Mouse (Mus musculus) kidney, adult 2 months (tissue): Measurements from ENCODE around the gene Spp2. TPM values are rescaled to one million over a fixed set of nuclear protein-coding genes. Genes with fewer than 3 reads are reported as not detected.
A peak's percentile ranks its signal among the peaks of the same experiment; 100 is the strongest.

Experiments
- DNase-seq: peaks from one replicate; pipeline ENCODE4 v3.0.0; 2021
- H3K27ac ChIP-seq: fragments of 200-500 bp; 2 replicates; pipeline ENCODE4 v1.5.1; 2012; ENCODE audit warnings: low read depth, low read length, control low read depth, inconsistent platforms; ENCODE audit not compliant: insufficient read depth
- H3K27me3 ChIP-seq: fragments of 200-500 bp; replicated peaks from 2 replicates; pipeline ENCODE4 v1.6.1; 2012; ENCODE audit warnings: mild to moderate bottlenecking, moderate library complexity, low read length, inconsistent platforms; ENCODE audit not compliant: control insufficient read depth, insufficient read depth
- H3K36me3 ChIP-seq: fragments of 200-500 bp; 2 replicates; pipeline ENCODE4 v1.6.1; 2012; ENCODE audit warnings: mild to moderate bottlenecking, moderate library complexity, low read length, inconsistent platforms; ENCODE audit not compliant: control insufficient read depth, insufficient read depth
- H3K4me1 ChIP-seq: fragments of 200-500 bp; 2 replicates; pipeline ENCODE4 v1.6.1; 2011; ENCODE audit warnings: low read length; ENCODE audit not compliant: control insufficient read depth, insufficient read depth
- H3K4me3 ChIP-seq: fragments of 200-500 bp; 2 replicates; pipeline ENCODE4 v1.5.1; 2011; ENCODE audit warnings: mild to moderate bottlenecking, low read depth, low read length, control low read depth; ENCODE audit not compliant: insufficient read depth
- CTCF ChIP-seq: fragments of 200-500 bp; conservative IDR thresholded peaks from 2 replicates; pipeline ENCODE4 v1.5.1; 2011; ENCODE audit warnings: low read depth, mild to moderate bottlenecking, control low read depth, low read length, moderate library complexity, mixed read lengths; ENCODE audit not compliant: insufficient read depth, insufficient read length
- POLR2A ChIP-seq: fragments of 200-500 bp; IDR thresholded peaks from one replicate; pipeline ENCODE4 v1.6.1; 2011; ENCODE audit warnings: low read depth, low read length, control low read depth
- WGBS: fragments of 180-500 bp; shearing (Covaris S2); methylation state at CpG from one replicate; pipeline ENCODE4 v1.1.7; 2018; 5-methylcytosine and 5-hydroxymethylcytosine counted together
- polyA plus RNA-seq: library from polyadenylated mRNA; depleted of rRNA; stranded (reverse); fragments of >200 nt; gene quantifications from 2 replicates; pipeline ENCODE4 v1.2.3, GENCODE M21; 2012

Gene Spp2
- polyA plus RNA-seq, 1 experiment: 1,181 TPM

- no peaks in the 10 kb centered on the region for H3K36me3 ChIP-seq
- H3K27ac ChIP-seq: no peak overlapping the region
- H3K4me3 ChIP-seq: no peak overlapping the region
- WGBS: 83% methylated on average over 4 of the region's 4 CpGs
- DNase-seq: no peak
- no peaks in the 10 kb centered on the region for H3K4me1 ChIP-seq
- TF ChIP-seq CTCF (peak; percentile 49; the same call in 1 of the 2 replicates), POLR2A (no peak)
- H3K27me3 ChIP-seq: no peaks in the 10 kb centered on the region
Measured at GRCm38 (mm10) chr1:88465722-88466121, 59.0 kb downstream of the Spp2 start.

GRCm38 (mm10) chr1:88466325-88467064 is 59.7 kb downstream of the Spp2 start:
- no peaks in the 10 kb centered on the region for H3K36me3 ChIP-seq
- TF ChIP-seq CTCF (no peak), POLR2A (no peak)
- no peak overlapping the region for H3K4me3 ChIP-seq
- no peak for DNase-seq
- H3K27me3 ChIP-seq: no peaks in the 10 kb centered on the region
- no peak overlapping the region for H3K27ac ChIP-seq
- WGBS: 76% methylated on average over 8 of the region's 8 CpGs
- H3K4me1 ChIP-seq: no peaks in the 10 kb centered on the region

DNA sequence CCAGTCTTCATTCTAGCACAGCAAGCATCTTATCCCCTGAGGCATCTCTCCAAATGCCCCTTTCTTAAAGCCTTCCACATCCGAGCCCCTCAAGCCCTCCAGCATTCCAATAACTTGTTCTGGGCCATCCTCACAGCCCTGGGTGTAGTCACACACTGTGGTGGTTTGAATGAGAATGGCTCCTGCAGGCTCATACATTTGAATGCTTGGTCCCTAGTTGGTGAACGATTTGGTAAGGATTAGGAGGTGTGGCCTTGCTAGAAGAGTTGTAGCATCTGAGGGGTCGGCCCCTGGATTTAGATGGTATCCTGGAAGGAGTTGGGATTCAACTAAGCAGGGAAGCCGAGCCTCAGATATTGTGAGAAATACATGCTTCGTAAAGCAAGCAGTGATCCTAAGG is 61.1 kb downstream of the Spp2 start:
- no peak for TF ChIP-seq POLR2A
- TF ChIP-seq CTCF: no peak
- no peaks in the 10 kb centered on the region for H3K4me1 ChIP-seq
- no peaks in the 10 kb centered on the region for H3K27me3 ChIP-seq
- 90% methylated on average over 5 of the region's 5 CpGs for WGBS
- H3K27ac ChIP-seq: no peak overlapping the region
- no peak for DNase-seq
- H3K36me3 ChIP-seq: no peaks in the 10 kb centered on the region
- H3K4me3 ChIP-seq: no peak overlapping the region

DNA sequence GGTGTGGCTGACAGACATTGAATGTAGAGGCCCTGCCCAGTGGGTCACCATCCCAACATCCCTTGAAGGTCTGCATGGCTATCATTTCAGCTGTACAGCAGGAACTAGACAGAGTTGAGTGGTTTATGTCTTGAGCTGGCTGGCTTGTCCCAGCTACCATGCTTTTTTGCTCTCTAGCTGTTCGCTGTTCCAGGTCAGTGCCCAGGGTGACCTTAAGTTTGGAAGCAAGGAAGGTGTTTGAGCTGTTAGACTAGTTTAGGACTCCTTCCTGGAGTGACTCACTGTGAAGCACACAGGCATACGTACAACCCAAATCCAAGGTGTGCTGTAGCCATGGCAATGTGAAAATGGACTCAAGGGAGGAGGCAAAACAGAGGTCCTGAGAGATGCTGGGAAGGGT is 61.6 kb downstream of the Spp2 start:
- Histone ChIP-seq H3K4me1 (no peaks in the 10 kb centered on the region), H3K27me3 (no peaks in the 10 kb centered on the region), H3K27ac (no peak overlapping the region), H3K4me3 (no peak overlapping the region), H3K36me3 (no peaks in the 10 kb centered on the region)
- peak; percentile 53 for DNase-seq
- TF ChIP-seq CTCF (no peak), POLR2A (no peak)
- WGBS: 44% methylated on average over 2 of the region's 2 CpGs

DNA sequence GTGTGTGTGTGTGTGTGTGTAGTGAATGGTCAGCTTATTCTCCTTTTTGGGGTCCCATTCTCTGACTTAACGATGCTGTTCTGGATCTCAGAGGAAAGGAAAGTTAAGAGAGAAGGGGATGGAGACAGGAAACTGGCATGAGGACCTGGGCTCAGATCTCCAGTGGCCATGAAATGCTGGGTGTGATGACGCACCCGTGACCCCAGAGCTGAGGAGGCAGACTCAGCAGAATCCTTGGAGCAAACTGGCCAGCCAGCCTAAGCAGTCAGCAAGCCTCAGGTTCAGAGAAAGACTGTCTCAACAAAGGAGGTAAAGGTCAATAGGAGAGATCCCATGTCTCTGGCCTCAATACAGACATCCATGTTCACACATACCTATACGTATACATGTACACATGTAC is 63.0 kb downstream of the Spp2 start:
- Histone ChIP-seq H3K36me3 (no peaks in the 10 kb centered on the region), H3K4me3 (no peak overlapping the region), H3K27me3 (no peaks in the 10 kb centered on the region), H3K27ac (no peak overlapping the region), H3K4me1 (peaks cover 1% of the 10 kb centered on the region)
- DNase-seq: no peak
- TF ChIP-seq CTCF (no peak), POLR2A (no peak)
- 89% methylated on average over 4 of the region's 4 CpGs for WGBS

DNA sequence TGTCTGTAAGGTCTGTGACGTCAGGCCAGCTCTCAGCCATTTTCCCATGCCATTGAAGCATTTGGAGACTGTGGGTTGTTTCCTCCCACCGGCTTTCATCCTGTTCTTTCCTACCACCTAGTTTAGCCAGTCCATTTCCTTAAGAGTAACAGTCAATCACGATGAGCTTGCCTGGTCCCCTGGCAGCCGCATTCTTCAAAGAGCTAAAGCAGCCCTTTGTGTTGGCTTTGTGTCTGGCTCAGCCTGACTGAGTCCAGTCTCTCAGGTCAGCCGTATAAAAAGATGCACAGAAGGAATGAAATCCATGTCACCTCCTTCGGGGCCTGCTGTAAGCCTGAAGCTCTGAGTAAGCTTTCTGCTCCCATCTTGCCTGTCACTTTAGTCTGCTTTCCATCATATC is 65.5 kb downstream of the Spp2 start:
- Histone ChIP-seq H3K4me1 (peaks cover 19% of the 10 kb centered on the region), H3K27ac (no peak overlapping the region), H3K4me3 (no peak overlapping the region), H3K27me3 (no peaks in the 10 kb centered on the region), H3K36me3 (no peaks in the 10 kb centered on the region)
- 64% methylated on average over 6 of the region's 6 CpGs for WGBS
- DNase-seq: no peak
- TF ChIP-seq CTCF: no peak
- TF ChIP-seq POLR2A: no peak

DNA sequence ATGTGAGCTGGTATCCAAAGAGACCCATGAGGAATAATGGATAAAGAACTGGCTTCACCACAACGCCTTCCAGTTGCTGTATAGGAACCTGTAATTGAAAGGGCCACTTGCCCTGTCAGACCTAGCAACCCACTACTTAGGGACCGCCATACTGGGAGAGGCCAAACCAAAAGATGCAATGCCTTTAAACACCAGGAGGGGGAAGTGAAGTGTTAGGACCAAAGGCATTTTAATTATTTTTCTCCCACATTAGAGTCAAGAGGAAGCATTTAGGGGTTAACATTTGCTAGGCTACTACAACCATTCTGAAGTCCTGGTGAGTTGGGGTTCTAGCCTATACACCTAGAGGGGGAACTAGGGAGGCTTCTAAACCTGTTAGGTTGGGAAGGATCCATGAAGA is 67.1 kb downstream of the Spp2 start:
- DNase-seq: no peak
- 84% methylated on average over 2 of the region's 2 CpGs for WGBS
- no peak overlapping the region for H3K4me3 ChIP-seq
- H3K36me3 ChIP-seq: no peaks in the 10 kb centered on the region
- TF ChIP-seq POLR2A: no peak
- TF ChIP-seq CTCF: 0 out of 2 replicates have a peak, but pooled peaks have one; percentile 17
- peak overlapping the region; percentile 88; the same call in 1 of the 2 replicates for H3K27ac ChIP-seq
- H3K27me3 ChIP-seq: no peaks in the 10 kb centered on the region
- peaks cover 19% of the 10 kb centered on the region for H3K4me1 ChIP-seq
